Mouse (Mus musculus) adrenal gland, adult (tissue): ENCODE measurements around the gene Hesx1.
"Not testable (repeated sequence)": the region's sequence is repeated elsewhere in the genome, so short reads cannot be mapped to it uniquely, and the experiment has no call there.

Experiments
- DNase-seq, 2 experiments: peaks; one replicate each; pipeline ENCODE4 v3.0.0; 2022 to 2023; ENCODE audit warnings: low spot score in 1 of 2; ENCODE audit not compliant: inconsistent age in 2 of 2

Gene Hesx1

GRCm38 (mm10) chr14:26994211-26994741, at the start of gene Hesx1:
TSS of gene Hesx1 (plus strand) at chr14:26994416.
- peak; percentile 51 to 79 for DNase-seq

- DNase-seq, result not testable (repeated sequence)
These were observed 38.1 kb upstream of the Hesx1 start for GRCm38 (mm10) chr14:26956139-26956538.

- no peak for DNase-seq
These were observed 33.7 kb upstream of the Hesx1 start for GRCm38 (mm10) chr14:26960518-26960917.

- DNase-seq, result no peak
These were observed 25.1 kb upstream of the Hesx1 start for GRCm38 (mm10) chr14:26969164-26969563.

GRCm38 (mm10) chr14:26969856-26970407, 24.3 kb upstream of the Hesx1 start:
- DNase-seq, result peak in 1 of 2 experiments; percentile 71

GRCm38 (mm10) chr14:26970439-26970932, 23.7 kb upstream of the Hesx1 start:
- peak; percentile 96 to 99 for DNase-seq

- DNase-seq, result peak in 1 of 2 experiments; percentile 54
These were observed 23.0 kb upstream of the Hesx1 start, which contains the start of gene Appl1 for GRCm38 (mm10) chr14:26971106-26971789. TSS of gene Appl1 (minus strand) at chr14:26971232.

- DNase-seq, result no peak
These were observed 21.1 kb upstream of the Hesx1 start for GRCm38 (mm10) chr14:26973089-26973488.

GRCm38 (mm10) chr14:26975490-26975889, 18.7 kb upstream of the Hesx1 start:
- peak; percentile 78 to 88 for DNase-seq

GRCm38 (mm10) chr14:26976212-26976611, 18.0 kb upstream of the Hesx1 start:
- DNase-seq, result peak in 1 of 2 experiments; percentile 48

GRCm38 (mm10) chr14:26977500-26977899, 16.7 kb upstream of the Hesx1 start:
- DNase-seq, result no peak

- DNase-seq, result no peak
These were observed 14.4 kb upstream of the Hesx1 start for GRCm38 (mm10) chr14:26979808-26980207.

GRCm38 (mm10) chr14:26981021-26981420, 13.2 kb upstream of the Hesx1 start:
- DNase-seq, result no peak

GRCm38 (mm10) chr14:26981494-26982149, 12.6 kb upstream of the Hesx1 start:
- no peak for DNase-seq

- peak; percentile 81 to 88 for DNase-seq
These were observed 12.1 kb upstream of the Hesx1 start for GRCm38 (mm10) chr14:26982150-26982530.

GRCm38 (mm10) chr14:26988694-26989093, 5.5 kb upstream of the Hesx1 start:
- DNase-seq, result peak in 1 of 2 experiments; percentile 57

- DNase-seq, result no peak
These were observed 2.6 kb upstream of the Hesx1 start for GRCm38 (mm10) chr14:26991622-26992021.

GRCm38 (mm10) chr14:26993427-26993826, 789 bp upstream of the Hesx1 start:
- DNase-seq, result peak in 1 of 2 experiments; percentile 27

- DNase-seq, result no peak
These were observed 2.0 kb downstream of the Hesx1 start for GRCm38 (mm10) chr14:26996257-26996656.

GRCm38 (mm10) chr14:27000386-27000785, 6.2 kb downstream of the Hesx1 start:
- DNase-seq, result peak in 1 of 2 experiments; percentile 15

- DNase-seq, result peak in 1 of 2 experiments; percentile 49
These were observed 10.7 kb downstream of the Hesx1 start for GRCm38 (mm10) chr14:27004906-27005305.

- DNase-seq, result no peak
These were observed 11.7 kb downstream of the Hesx1 start for GRCm38 (mm10) chr14:27005937-27006336.
